Mouse (Mus musculus) hindbrain, embryonic 14.5 days (tissue): ENCODE measurements at regions not wholly inside any gene's neighbourhood (a gene's known extent, or its start where the extent isn't known, plus 50 kb on each side); places are given as distances from the start of the nearest gene placed in this dataset.
A peak's percentile ranks its signal among the peaks of the same experiment; 100 is the strongest.
"Not testable (repeated sequence)": the region's sequence is repeated elsewhere in the genome, so short reads cannot be mapped to it uniquely, and the experiment has no call there.

Experiments used
- ATAC-seq: fragments of 200-750 bp; cut with Nextera tagmentation; 2 replicates; pipeline ENCODE4 v1.8.0; 2017; ENCODE audit warnings: moderate number of reproducible peaks, mild to moderate bottlenecking, moderate TSS enrichment, moderate library complexity; ENCODE audit not compliant: low FRiP score
- DNase-seq: peaks from one replicate; pipeline ENCODE4 v3.0.0-alpha.2; 2015; ENCODE audit warnings: low spot score
- H3K27ac ChIP-seq: fragments of 300-500 bp; sonication (generic); 2 replicates; pipeline ENCODE4 v1.5.1; 2014; ENCODE audit warnings: mild to moderate bottlenecking, moderate library complexity
- H3K27me3 ChIP-seq: fragments of 300-500 bp; sonication (generic); 2 replicates; pipeline ENCODE4 v1.6.1; 2014; ENCODE audit warnings: mild to moderate bottlenecking, low read length, mixed read lengths; ENCODE audit not compliant: control insufficient read depth, insufficient read depth
- H3K36me3 ChIP-seq: fragments of 300-500 bp; sonication (generic); replicated peaks from 2 replicates; pipeline ENCODE4 v1.6.1; 2014; ENCODE audit not compliant: control insufficient read depth, insufficient read depth
- H3K4me1 ChIP-seq: fragments of 300-500 bp; sonication (generic); replicated peaks from 2 replicates; pipeline ENCODE4 v1.6.1; 2014; ENCODE audit warnings: antibody characterized with exemption, low read length, mixed read lengths; ENCODE audit not compliant: control insufficient read depth, insufficient read depth
- H3K4me2 ChIP-seq: fragments of 300-500 bp; sonication (generic); replicated peaks from 2 replicates; pipeline ENCODE4 v1.6.1; 2014; ENCODE audit warnings: mild to moderate bottlenecking, moderate library complexity
- H3K4me3 ChIP-seq: fragments of 300-500 bp; sonication (generic); replicated peaks from 2 replicates; pipeline ENCODE4 v1.5.1; 2014; ENCODE audit warnings: mild to moderate bottlenecking, low read length
- H3K9ac ChIP-seq: fragments of 300-500 bp; sonication (generic); 2 replicates; pipeline ENCODE4 v1.6.1; 2014
- H3K9me3 ChIP-seq: fragments of 300-500 bp; sonication (generic); 2 replicates; pipeline ENCODE4 v1.6.1; 2016; ENCODE audit warnings: low read length; ENCODE audit not compliant: control insufficient read depth
- WGBS: fragments of 180-500 bp; shearing (Covaris S2); extraction: QIAGEN DNeasy Blood & Tissue Kit; methylation state at CpG from one replicate; pipeline ENCODE4 v1.1.7; 2014; 5-methylcytosine and 5-hydroxymethylcytosine counted together

- not testable (repeated sequence) for H3K4me2 ChIP-seq, DNase-seq, H3K27ac ChIP-seq, H3K27me3 ChIP-seq, H3K9me3 ChIP-seq, H3K9ac ChIP-seq, H3K36me3 ChIP-seq, H3K4me1 ChIP-seq, H3K4me3 ChIP-seq, ATAC-seq
- 94% methylated on average over 2 of the region's 2 CpGs for WGBS
Measured at GRCm38 (mm10) chr4:9724801-9725200, 1149.5 kb upstream of the 2610301B20Rik start.

- DNase-seq (no peak), ATAC-seq (no peak)
- WGBS: 81% methylated on average over 4 of the region's 4 CpGs
- no peak overlapping the region for H3K27ac ChIP-seq
- H3K4me1 ChIP-seq: no peaks in the 10 kb centered on the region
- no peaks in the 10 kb centered on the region for H3K27me3 ChIP-seq
- H3K4me2 ChIP-seq: no peak overlapping the region
- H3K4me3 ChIP-seq: no peak overlapping the region
- H3K36me3 ChIP-seq: no peaks in the 10 kb centered on the region
- no peaks in the 10 kb centered on the region for H3K9me3 ChIP-seq
- no peak overlapping the region for H3K9ac ChIP-seq
Measured at GRCm38 (mm10) chr4:9737691-9738090, 1136.6 kb upstream of the 2610301B20Rik start.

- no peaks in the 10 kb centered on the region for H3K4me1 ChIP-seq
- no peak overlapping the region for H3K4me2 ChIP-seq
- ATAC-seq (no peak), DNase-seq (no peak)
- no peak overlapping the region for H3K9ac ChIP-seq
- no peaks in the 10 kb centered on the region for H3K36me3 ChIP-seq
- H3K27ac ChIP-seq: no peak overlapping the region
- no peaks in the 10 kb centered on the region for H3K9me3 ChIP-seq
- WGBS: 92% methylated on average over 6 of the region's 6 CpGs
- no peak overlapping the region for H3K4me3 ChIP-seq
- H3K27me3 ChIP-seq: no peaks in the 10 kb centered on the region
Measured at GRCm38 (mm10) chr4:9747411-9747938, 1126.8 kb upstream of the 2610301B20Rik start.

- no peaks in the 10 kb centered on the region for H3K36me3 ChIP-seq
- H3K4me3 ChIP-seq: no peak overlapping the region
- WGBS: 89% methylated on average over 2 of the region's 2 CpGs
Measured at GRCm38 (mm10) chr4:9748110-9748509, 1126.2 kb upstream of the 2610301B20Rik start.

GRCm38 (mm10) chr4:9749877-9750276 is 1124.4 kb upstream of the 2610301B20Rik start:
- H3K9me3 ChIP-seq: no peaks in the 10 kb centered on the region
- H3K36me3 ChIP-seq: no peaks in the 10 kb centered on the region
- H3K9ac ChIP-seq: no peak overlapping the region
- WGBS: 89% methylated on average over 3 of the region's 3 CpGs
- no peaks in the 10 kb centered on the region for H3K4me1 ChIP-seq
- H3K27ac ChIP-seq: no peak overlapping the region
- no peak overlapping the region for H3K4me2 ChIP-seq
- ATAC-seq (no peak), DNase-seq (no peak)
- no peaks in the 10 kb centered on the region for H3K27me3 ChIP-seq
- H3K4me3 ChIP-seq: no peak overlapping the region

More at GRCm38 (mm10) chr4:9748110-9748509, 1126.2 kb upstream of the 2610301B20Rik start:
- Histone ChIP-seq H3K27me3 (no peaks in the 10 kb centered on the region), H3K27ac (no peak overlapping the region), H3K4me2 (no peak overlapping the region), H3K9ac (no peak overlapping the region), H3K9me3 (no peaks in the 10 kb centered on the region), H3K4me1 (no peaks in the 10 kb centered on the region)
- no peak for ATAC-seq
- DNase-seq: no peak

- no peaks in the 10 kb centered on the region for H3K9me3 ChIP-seq
- DNase-seq: no peak
- whole genome bisulfite sequencing: 69% methylated on average over 3 of the region's 4 CpGs
- H3K27ac ChIP-seq: no peak overlapping the region
- no peak overlapping the region for H3K4me3 ChIP-seq
- H3K9ac ChIP-seq: no peak overlapping the region
- no peaks in the 10 kb centered on the region for H3K4me1 ChIP-seq
- H3K36me3 ChIP-seq: no peaks in the 10 kb centered on the region
- no peak overlapping the region for H3K4me2 ChIP-seq
- no peaks in the 10 kb centered on the region for H3K27me3 ChIP-seq
- ATAC-seq: no peak
Measured at GRCm38 (mm10) chr4:9750404-9750803, 1123.9 kb upstream of the 2610301B20Rik start.

- Histone ChIP-seq H3K36me3 (no peaks in the 10 kb centered on the region), H3K4me2 (no peak overlapping the region), H3K9me3 (no peaks in the 10 kb centered on the region), H3K4me1 (no peaks in the 10 kb centered on the region), H3K9ac (no peak overlapping the region), H3K27ac (no peak overlapping the region), H3K27me3 (no peaks in the 10 kb centered on the region), H3K4me3 (no peak overlapping the region)
- ATAC-seq (no peak), DNase-seq (no peak)
- 55% methylated on average over 1 of the region's 1 CpGs for WGBS
Measured at GRCm38 (mm10) chr4:9763321-9763720, 1111.0 kb upstream of the 2610301B20Rik start.

GRCm38 (mm10) chr4:9769633-9770205 is 1104.6 kb upstream of the 2610301B20Rik start:
- Histone ChIP-seq H3K9me3 (no peaks in the 10 kb centered on the region), H3K9ac (peak overlapping the region; percentile 60)
- peak; percentile 21; the same call in 1 of the 2 replicates for ATAC-seq

GRCm38 (mm10) chr4:9770372-9771102 is 1103.8 kb upstream of the 2610301B20Rik start:
- peak overlapping the region; percentile 45 for H3K4me3 ChIP-seq
- H3K9me3 ChIP-seq: no peaks in the 10 kb centered on the region
- H3K27ac ChIP-seq: no peak overlapping the region
- no peaks in the 10 kb centered on the region for H3K27me3 ChIP-seq
- H3K9ac ChIP-seq: peak overlapping the region; percentile 60
- H3K4me2 ChIP-seq: peak overlapping the region; percentile 71
- H3K4me1 ChIP-seq: no peaks in the 10 kb centered on the region
- peak; percentile 64 for DNase-seq
- under 1% methylated on average over 38 of the region's 38 CpGs for whole genome bisulfite sequencing
- peak; percentile 90 for ATAC-seq
- H3K36me3 ChIP-seq: no peaks in the 10 kb centered on the region

More at GRCm38 (mm10) chr4:9769633-9770205, 1104.6 kb upstream of the 2610301B20Rik start:
- no peaks in the 10 kb centered on the region for H3K27me3 ChIP-seq
- WGBS: 64% methylated on average over 9 of the region's 9 CpGs
- DNase-seq: peak; percentile 52
- H3K4me2 ChIP-seq: peak overlapping the region; percentile 71
- H3K36me3 ChIP-seq: no peaks in the 10 kb centered on the region
- no peaks in the 10 kb centered on the region for H3K4me1 ChIP-seq
- peak overlapping the region; percentile 45 for H3K4me3 ChIP-seq
- H3K27ac ChIP-seq: no peak overlapping the region
